Mouse (Mus musculus): ENCODE results near the gene Trim80. TPM values are rescaled to one million over a fixed set of nuclear protein-coding genes. Genes with fewer than 3 reads are reported as not detected.
"Not testable (repeated sequence)": the region's sequence is repeated elsewhere in the genome, so short reads cannot be mapped to it uniquely, and the experiment has no call there.

Gene Trim80
- polyA plus RNA-seq, 1 experiment from 2014 or later: 0.18 TPM

DNA sequence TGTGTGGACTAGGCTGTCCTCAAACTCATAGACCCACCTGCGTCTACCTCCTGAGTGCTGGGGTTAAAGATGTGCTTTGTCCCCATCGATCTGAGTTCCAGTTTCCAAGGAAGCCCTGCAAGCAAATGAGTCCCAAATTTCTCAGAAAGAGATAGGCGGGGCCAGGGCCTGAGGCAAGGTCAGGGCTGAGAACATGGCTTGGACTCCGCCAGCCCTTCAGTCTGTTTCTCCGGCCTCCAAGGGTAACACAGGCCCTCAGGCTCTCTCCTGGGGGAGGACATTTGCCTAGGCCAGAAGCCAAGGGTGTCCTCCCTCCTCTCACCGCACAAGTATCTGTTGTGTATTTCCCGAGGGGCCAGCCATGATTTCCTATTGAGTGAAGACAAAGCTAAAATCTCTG, 31.8 kb downstream of the Trim80 start:
- H3K4me3 ChIP-seq: no peak overlapping the region
- no peak for ATAC-seq
- no peaks in the 10 kb centered on the region for H3K27me3 ChIP-seq (replicated peaks)
- no peaks in the 10 kb centered on the region for H3K36me3 ChIP-seq
- no peaks in the 10 kb centered on the region for H3K9me3 ChIP-seq (replicated peaks)
- 76% methylated on average over 7 of the region's 7 CpGs for WGBS (ENCODE audit: insufficient replicate concordance)
- no peak overlapping the region for H3K9ac ChIP-seq
- H3K4me2 ChIP-seq: no peak overlapping the region
- peaks cover 38% of the 10 kb centered on the region for H3K4me1 ChIP-seq
- H3K27ac ChIP-seq: no peak overlapping the region

DNA sequence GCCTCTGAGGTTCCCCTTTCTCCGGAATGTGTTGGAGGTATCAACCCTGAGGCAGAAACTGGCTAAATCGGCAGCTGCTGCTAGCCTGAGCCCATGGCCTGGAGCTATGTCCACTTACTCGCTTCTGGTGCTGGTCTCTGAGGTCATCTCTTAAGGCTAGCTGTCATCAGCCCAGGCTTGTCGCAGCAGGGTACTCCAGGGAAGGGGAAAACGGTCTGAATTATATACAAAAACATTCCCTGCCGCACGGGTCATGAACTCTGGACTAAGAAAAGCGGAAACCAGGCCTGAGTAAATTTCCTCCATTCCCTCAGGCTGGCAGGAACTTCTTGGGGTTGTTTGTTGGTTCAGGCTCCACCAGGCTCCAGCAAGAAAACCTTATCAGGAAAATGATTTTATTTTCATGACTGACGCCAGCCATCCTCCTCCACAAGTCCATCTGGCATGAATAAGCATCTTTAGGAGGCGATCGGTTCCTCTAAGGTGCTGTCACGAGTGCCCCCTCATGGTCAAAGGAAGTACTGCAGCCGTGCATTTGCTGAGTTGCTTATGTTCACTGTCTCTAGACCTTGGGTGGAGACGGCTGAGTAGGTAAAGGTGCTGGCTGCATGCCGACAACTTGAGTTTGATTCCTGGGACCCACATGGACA, 33.4 kb downstream of the Trim80 start:
- H3K9me3 ChIP-seq (replicated peaks): no peaks in the 10 kb centered on the region
- 29% methylated on average over 15 of the region's 15 CpGs for WGBS (ENCODE audit: insufficient replicate concordance)
- H3K27ac ChIP-seq: peak overlapping the region; percentile 84
- H3K4me2 ChIP-seq: peak overlapping the region; percentile 31
- no peaks in the 10 kb centered on the region for H3K36me3 ChIP-seq
- 0 out of 2 replicates have a peak overlapping the region, but pooled peaks have one; percentile 6 for H3K9ac ChIP-seq
- H3K4me1 ChIP-seq: peaks cover 42% of the 10 kb centered on the region
- ATAC-seq: peak; percentile 46
- H3K4me3 ChIP-seq: no peak overlapping the region
- no peaks in the 10 kb centered on the region for H3K27me3 ChIP-seq (replicated peaks)

DNA sequence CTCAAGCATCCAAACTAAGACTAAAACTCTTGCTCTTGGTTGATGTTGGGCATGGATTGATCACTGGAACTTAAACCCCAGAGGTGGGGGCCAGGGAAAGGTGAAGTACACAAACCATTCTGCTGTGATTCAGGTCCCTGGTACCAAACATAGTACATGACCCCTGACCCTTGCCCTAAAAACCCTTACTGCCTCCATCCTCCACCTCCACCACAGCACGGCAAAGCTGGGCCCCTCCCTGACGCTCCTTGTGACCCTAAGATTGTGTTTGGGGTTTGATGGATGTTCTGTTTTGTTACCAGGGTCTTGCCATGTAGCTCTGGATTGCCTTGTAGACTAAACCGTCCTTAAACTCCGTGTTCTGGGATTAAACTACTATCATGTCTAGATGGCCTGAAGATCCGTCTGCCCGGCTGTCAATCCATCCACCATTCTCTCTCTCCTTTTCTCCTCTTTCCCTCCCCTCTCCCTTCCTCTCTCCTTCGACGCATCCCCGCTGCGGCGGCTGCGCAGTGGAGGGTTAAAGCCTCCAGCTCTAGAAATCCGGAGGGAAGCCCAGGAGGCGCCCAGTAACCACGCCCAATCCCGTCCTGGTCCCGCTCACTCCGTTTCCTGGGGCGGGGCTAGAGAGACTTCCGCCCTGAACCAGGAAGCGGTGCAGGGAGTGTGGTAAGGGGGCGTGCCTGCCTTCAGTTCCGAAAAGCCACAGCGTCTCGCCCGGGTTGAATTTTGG, 34.8 kb downstream of the Trim80 start, which contains the start of gene Armc7:
TSS of gene Armc7 (plus strand) at position 643 of the 733 bp plus-strand sequence.
- Histone ChIP-seq H3K36me3 (peaks cover 4% of the 10 kb centered on the region), H3K27ac (peak within 1 kb of the TSS; percentile 84), H3K9me3 (replicated peaks) (no peaks in the 10 kb centered on the region), H3K4me3 (peak within 1 kb of the TSS; percentile 89), H3K4me1 (peaks cover 42% of the 10 kb centered on the region), H3K4me2 (peak within 1 kb of the TSS; percentile 94), H3K9ac (peak within 1 kb of the TSS; percentile 82), H3K27me3 (replicated peaks) (no peaks in the 10 kb centered on the region)
- 3% methylated on average over 26 of the region's 26 CpGs for WGBS (ENCODE audit: insufficient replicate concordance)
- peak; percentile 96 for ATAC-seq

DNA sequence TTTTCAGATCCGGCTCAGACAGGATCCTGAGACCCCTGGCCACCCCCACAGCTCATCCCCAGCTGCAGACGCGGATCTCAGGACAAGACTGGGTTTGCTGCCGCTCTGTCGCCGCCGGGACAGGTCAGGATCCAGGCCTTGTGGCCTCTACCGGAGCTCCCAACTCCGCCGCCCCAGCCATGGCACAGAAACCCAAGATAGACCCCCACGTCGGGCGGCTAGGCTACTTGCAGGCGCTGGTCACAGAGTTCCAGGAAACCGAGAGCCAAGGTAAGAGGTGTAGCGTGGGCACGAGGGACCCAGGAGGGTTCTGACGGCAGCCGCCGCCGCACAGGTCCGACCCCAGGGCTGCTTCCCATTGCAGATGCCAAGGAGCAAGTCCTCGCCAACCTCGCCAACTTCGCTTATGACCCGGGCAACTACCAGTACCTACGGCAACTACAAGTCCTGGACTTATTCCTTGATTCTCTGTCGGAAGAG, 35.5 kb downstream of the Trim80 start:
- WGBS (ENCODE audit: insufficient replicate concordance): 1% methylated on average over 28 of the region's 28 CpGs
- Histone ChIP-seq H3K4me3 (peak overlapping the region; percentile 89), H3K4me1 (peaks cover 42% of the 10 kb centered on the region), H3K9ac (peak overlapping the region; percentile 82), H3K36me3 (peaks cover 7% of the 10 kb centered on the region), H3K27me3 (replicated peaks) (no peaks in the 10 kb centered on the region), H3K27ac (peak overlapping the region; percentile 84), H3K4me2 (peak overlapping the region; percentile 94), H3K9me3 (replicated peaks) (no peaks in the 10 kb centered on the region)
- ATAC-seq: peak; percentile 43

DNA sequence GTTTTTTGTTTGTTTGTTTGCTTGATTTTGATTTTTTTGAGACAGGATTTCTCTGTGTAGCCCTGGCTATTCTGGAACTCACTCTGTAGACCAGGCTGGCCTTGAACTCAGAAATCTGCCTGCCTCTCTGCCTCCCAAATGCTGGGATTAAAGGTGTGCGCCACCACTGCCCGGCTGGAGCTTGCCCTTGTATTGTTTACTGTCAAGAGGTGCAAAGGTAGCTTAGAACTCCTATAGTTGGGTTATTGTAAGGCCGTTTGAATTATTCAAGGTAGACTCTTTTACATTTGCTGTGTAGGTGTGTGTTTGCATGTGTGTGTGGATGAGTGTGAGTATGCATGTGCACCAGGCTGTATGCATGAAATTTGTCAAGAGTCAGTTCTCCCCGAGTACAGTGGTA, 36.3 kb downstream of the Trim80 start:
- 76% methylated on average over 4 of the region's 4 CpGs for WGBS (ENCODE audit: insufficient replicate concordance)
- peaks cover 42% of the 10 kb centered on the region for H3K4me1 ChIP-seq
- H3K27me3 ChIP-seq (replicated peaks); H3K27ac ChIP-seq; ATAC-seq; H3K9me3 ChIP-seq (replicated peaks); H3K36me3 ChIP-seq: not testable (repeated sequence)
- peak overlapping the region; percentile 82; the same call in 1 of the 2 replicates for H3K9ac ChIP-seq
- peak overlapping the region; percentile 89 for H3K4me3 ChIP-seq
- peak overlapping the region; percentile 94 for H3K4me2 ChIP-seq

DNA sequence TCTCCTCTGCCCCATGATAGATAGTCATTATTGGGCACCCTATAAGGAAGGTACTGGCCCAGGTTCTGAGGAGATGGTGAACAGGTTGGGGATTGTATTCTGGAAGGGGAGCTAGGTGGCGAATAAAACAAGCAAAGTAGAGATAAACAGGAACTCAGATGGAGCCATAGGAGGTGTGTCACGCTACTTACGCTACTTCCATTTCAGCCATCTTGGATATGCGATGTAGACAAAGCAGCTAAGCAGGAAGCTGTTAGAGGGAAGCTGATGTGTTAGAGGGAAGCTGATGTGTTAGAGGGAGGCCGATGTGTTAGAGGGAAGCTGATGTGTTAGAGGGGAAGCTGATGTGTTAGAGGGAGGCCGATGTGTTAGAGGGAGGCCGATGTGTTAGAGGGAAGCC, 37.0 kb downstream of the Trim80 start:
- H3K36me3 ChIP-seq: not testable (repeated sequence)

DNA sequence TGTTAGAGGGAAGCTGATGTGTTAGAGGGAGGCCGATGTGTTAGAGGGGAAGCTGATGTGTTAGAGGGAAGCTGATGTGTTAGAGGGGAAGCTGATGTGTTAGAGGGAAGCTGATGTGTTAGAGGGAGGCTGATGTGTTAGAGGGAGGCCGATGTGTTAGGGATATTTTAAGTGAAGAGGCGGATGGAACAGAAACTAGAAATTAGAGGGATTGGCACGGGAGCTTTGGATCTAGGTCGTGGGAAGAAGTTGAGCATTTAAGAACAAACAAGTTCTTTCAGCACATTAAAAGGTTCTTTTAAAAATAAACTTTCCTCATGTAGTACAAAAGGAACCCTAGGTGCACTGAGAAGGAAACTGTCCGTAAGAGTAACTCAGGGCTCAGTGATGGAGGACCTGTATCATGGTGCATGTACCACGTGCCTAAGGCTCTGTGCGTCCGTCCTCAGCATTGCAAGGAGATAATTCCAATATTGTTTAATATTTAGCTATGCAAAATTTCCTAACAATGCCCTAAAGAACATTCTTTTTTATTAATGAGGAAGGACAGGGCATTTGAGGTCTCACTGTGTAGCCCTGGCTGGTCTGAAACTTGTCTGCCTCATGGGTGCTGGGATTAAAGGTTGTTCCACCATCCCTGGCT, 38.1 kb downstream of the Trim80 start:
- WGBS (ENCODE audit: insufficient replicate concordance): 65% methylated on average over 9 of the region's 9 CpGs
- no peaks in the 10 kb centered on the region for H3K27me3 ChIP-seq (replicated peaks)
- peaks cover 7% of the 10 kb centered on the region for H3K36me3 ChIP-seq
- H3K4me2 ChIP-seq: no peak overlapping the region
- no peak overlapping the region for H3K27ac ChIP-seq
- H3K4me1 ChIP-seq: peaks cover 38% of the 10 kb centered on the region
- H3K9ac ChIP-seq: no peak overlapping the region
- H3K4me3 ChIP-seq: no peak overlapping the region
- no peaks in the 10 kb centered on the region for H3K9me3 ChIP-seq (replicated peaks)
- ATAC-seq: no peak

More for the DNA sequence above, 37.0 kb downstream of the Trim80 start:
- Histone ChIP-seq H3K4me1 (peaks cover 42% of the 10 kb centered on the region), H3K4me2 (peak overlapping the region; percentile 94; the same call in 1 of the 2 replicates), H3K9ac (peak overlapping the region; percentile 82; the same call in 1 of the 2 replicates)
- WGBS (ENCODE audit: insufficient replicate concordance): 47% methylated on average over 7 of the region's 7 CpGs
- ATAC-seq; H3K9me3 ChIP-seq (replicated peaks); H3K4me3 ChIP-seq; H3K27ac ChIP-seq; H3K27me3 ChIP-seq (replicated peaks): not testable (repeated sequence)

DNA sequence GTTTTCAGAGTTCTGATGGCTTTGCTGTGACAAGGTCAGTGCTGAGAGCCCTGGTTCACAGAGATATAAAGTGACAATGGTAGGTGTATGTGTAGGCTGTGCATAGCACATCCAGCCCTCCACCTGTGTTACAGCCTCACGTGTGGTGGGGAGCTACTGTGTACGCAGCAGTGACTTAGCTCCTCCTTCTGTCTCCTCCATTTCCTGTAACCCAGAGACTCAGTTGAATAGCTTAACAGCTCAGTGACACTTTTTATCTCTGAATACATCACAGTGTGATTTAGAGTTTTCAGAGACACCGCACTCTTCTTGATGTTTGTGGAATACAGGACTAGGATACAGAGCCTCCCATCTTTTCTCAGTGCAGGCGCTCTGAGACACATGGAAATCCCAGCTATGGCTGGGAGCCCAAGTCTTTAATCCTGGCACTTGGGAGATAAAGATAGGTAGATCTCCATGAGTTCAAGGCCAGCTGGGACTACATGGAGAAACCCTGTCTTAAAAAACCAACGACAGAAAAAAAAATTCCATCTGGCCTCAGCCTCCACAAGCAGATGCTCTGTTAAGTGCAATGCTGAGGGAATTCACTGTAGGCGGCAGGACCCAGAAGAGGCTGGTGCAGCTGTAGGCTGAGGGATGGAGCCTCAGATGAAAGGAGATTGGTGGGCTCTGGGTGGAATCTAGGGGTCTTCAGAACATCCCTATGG, 41.4 kb downstream of the Trim80 start:
- H3K9ac ChIP-seq: no peak overlapping the region
- ATAC-seq: no peak
- no peak overlapping the region for H3K27ac ChIP-seq
- 71% methylated on average over 6 of the region's 6 CpGs for WGBS (ENCODE audit: insufficient replicate concordance)
- no peaks in the 10 kb centered on the region for H3K27me3 ChIP-seq (replicated peaks)
- H3K4me3 ChIP-seq: no peak overlapping the region
- peaks cover 9% of the 10 kb centered on the region for H3K4me1 ChIP-seq
- H3K9me3 ChIP-seq (replicated peaks): no peaks in the 10 kb centered on the region
- no peak overlapping the region for H3K4me2 ChIP-seq
- H3K36me3 ChIP-seq: peaks cover 7% of the 10 kb centered on the region

DNA sequence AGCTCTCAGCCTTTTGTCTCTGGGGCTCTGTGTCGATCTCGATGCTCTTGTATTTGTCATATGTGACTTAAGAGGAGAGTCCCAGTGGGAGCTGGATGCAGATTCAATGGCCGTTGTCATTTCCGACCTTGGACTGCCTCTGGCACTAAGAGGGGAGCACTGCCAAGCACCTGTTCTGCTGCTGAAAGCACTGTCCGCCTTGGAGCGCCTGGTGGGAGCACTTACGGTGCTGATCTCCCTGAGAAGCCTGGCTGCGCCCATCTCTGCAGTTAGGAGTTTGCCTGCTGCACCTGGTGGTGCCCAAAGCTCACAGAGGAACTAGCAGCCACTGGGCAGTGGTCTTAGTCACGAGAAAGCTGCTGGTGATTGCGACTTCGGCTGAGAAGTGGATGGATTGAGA, 42.9 kb downstream of the Trim80 start:
- no peak overlapping the region for H3K4me3 ChIP-seq
- no peaks in the 10 kb centered on the region for H3K27me3 ChIP-seq (replicated peaks)
- 64% methylated on average over 11 of the region's 11 CpGs for WGBS (ENCODE audit: insufficient replicate concordance)
- no peak overlapping the region for H3K9ac ChIP-seq
- H3K9me3 ChIP-seq (replicated peaks): no peaks in the 10 kb centered on the region
- no peak for ATAC-seq
- no peaks in the 10 kb centered on the region for H3K4me1 ChIP-seq
- peaks cover 7% of the 10 kb centered on the region for H3K36me3 ChIP-seq
- H3K27ac ChIP-seq: no peak overlapping the region
- no peak overlapping the region for H3K4me2 ChIP-seq

DNA sequence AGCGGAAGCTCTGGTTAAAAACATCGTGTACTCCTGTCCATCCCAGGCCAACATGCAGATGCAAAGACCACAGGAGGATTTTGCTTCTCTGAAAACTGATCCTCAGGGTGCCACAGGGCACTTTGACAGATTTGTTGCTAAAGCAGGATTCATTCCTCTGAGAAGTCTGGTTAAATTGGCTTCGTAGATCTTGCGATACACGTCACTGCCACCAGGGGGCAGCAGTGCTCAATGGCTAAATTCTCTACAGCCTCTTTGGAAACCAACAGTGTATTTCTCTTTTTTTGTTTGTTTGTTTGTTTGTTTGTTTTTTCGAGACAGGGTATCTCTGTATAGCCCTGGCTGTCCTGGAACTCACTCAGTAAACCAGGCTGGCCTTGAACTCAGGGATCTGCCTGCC, 43.4 kb downstream of the Trim80 start:
- Histone ChIP-seq H3K9ac (no peak overlapping the region), H3K9me3 (replicated peaks) (no peaks in the 10 kb centered on the region), H3K27ac (no peak overlapping the region), H3K36me3 (peaks cover 10% of the 10 kb centered on the region), H3K4me3 (no peak overlapping the region), H3K4me2 (no peak overlapping the region), H3K27me3 (replicated peaks) (no peaks in the 10 kb centered on the region), H3K4me1 (no peaks in the 10 kb centered on the region)
- WGBS (ENCODE audit: insufficient replicate concordance): 20% methylated on average over 6 of the region's 6 CpGs
- ATAC-seq: no peak

DNA sequence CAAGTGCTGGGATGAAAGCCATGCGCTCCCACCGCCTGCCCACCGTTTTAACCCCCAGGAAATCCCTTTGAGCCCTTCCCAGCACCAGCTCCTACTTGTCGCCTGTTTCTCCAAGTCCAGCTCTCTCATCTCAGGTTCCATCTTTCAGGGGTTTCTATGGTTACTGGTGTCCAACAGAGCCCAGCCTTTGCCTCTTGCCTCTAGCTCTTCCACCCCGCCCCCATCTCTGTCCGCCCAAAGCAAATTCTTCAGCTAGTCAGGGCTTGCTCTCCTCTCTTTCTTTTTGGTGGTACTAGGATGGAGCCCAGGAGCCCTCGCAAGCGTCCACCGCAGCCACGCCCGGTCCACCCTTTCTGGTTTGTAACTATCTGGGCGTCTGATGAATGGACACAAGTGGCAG, 44.8 kb downstream of the Trim80 start:
- H3K9ac ChIP-seq: no peak overlapping the region
- no peak overlapping the region for H3K27ac ChIP-seq
- no peaks in the 10 kb centered on the region for H3K27me3 ChIP-seq (replicated peaks)
- no peak for ATAC-seq
- no peak overlapping the region for H3K4me2 ChIP-seq
- 79% methylated on average over 12 of the region's 12 CpGs for WGBS (ENCODE audit: insufficient replicate concordance)
- H3K4me3 ChIP-seq: no peak overlapping the region
- H3K36me3 ChIP-seq: peaks cover 18% of the 10 kb centered on the region
- H3K4me1 ChIP-seq: peaks cover 1% of the 10 kb centered on the region; the same call in 1 of the 2 replicates
- H3K9me3 ChIP-seq (replicated peaks): no peaks in the 10 kb centered on the region
